Comparison of ENCODE assay signal across 9 mouse cellular contexts in genomic region chr1:94081191-94081590, GRCm38 (mm10). TPM values are rescaled to one million over a fixed set of nuclear protein-coding genes. Genes with fewer than 3 reads are reported as not detected.
A peak's percentile ranks its signal among the peaks of the same experiment; 100 is the strongest.
DNase-seq lines count a peak whose midpoint lies in the region; ATAC-seq and TF ChIP-seq lines count a peak whose summit lies in the region.
"Had no signal": no experiment of that assay in that cellular context is flagged by ENCODE, and none has a peak within 500 bp of the region (broad histone marks: within the 10 kb centered on the region; RNA-seq: fewer than 3 reads in every experiment).

No protein-coding gene starts in this region.

- intact Hi-C loops in left cerebral cortex, adult 2 months (cut with DNase I): loop anchor here (5.0 kb wide), 1 partner anchor 169 kb away; no protein-coding TSS in a partner anchor

- no peaks in the 10 kb centered on the region for H3K36me3 ChIP-seq in hindbrain, embryonic 10.5 days
- no peaks in the 10 kb centered on the region for H3K36me3 ChIP-seq in hindbrain, embryonic 11.5 days (ENCODE audit: control insufficient read depth, insufficient read depth, low read length)
- no peaks in the 10 kb centered on the region for H3K36me3 ChIP-seq in neural tube, embryonic 11.5 days (ENCODE audit: control insufficient read depth, insufficient read depth, low read length)
- H3K36me3 ChIP-seq in hindbrain, embryonic 13.5 days: no peaks in the 10 kb centered on the region
- no peaks in the 10 kb centered on the region for H3K36me3 ChIP-seq in stomach, embryonic 16.5 days (ENCODE audit: control insufficient read depth, insufficient read depth, low read length)

- WGBS in hindbrain, embryonic 10.5 days: 53% methylated on average over 11 of the region's 11 CpGs
- WGBS in hindbrain, embryonic 11.5 days: 57% methylated on average over 11 of the region's 11 CpGs
- 57% methylated on average over 11 of the region's 11 CpGs for WGBS in neural tube, embryonic 11.5 days
- WGBS in hindbrain, embryonic 13.5 days: 63% methylated on average over 11 of the region's 11 CpGs
- 61% methylated on average over 11 of the region's 11 CpGs for WGBS in stomach, embryonic 16.5 days

- no peak for TF ChIP-seq CTCF in left cerebral cortex, adult 2 months (IDR thresholded peaks at IDR 0.05)

- DNase-seq in hindbrain, embryonic 10.5 days (ENCODE audit: low spot score): no peak
- no peak for DNase-seq in hindbrain, embryonic 11.5 days (ENCODE audit: low spot score)
- DNase-seq in neural tube, embryonic 11.5 days (ENCODE audit: low spot score): no peak
- no peak for DNase-seq in neural tube, embryonic 10.5 days (ENCODE audit: extremely low spot score, low spot score)
- DNase-seq in cerebellum, adult 8-10 months: no peak
- DNase-seq in left cerebral cortex, adult 2 months (ENCODE audit: extremely low spot score in 1 of 2, low spot score in 2 of 2): no peak
- DNase-seq: thymus, postnatal 14 days had no signal

- H3K27me3 ChIP-seq in hindbrain, embryonic 10.5 days (ENCODE audit: insufficient read depth, poor library complexity, severe bottlenecking): peaks cover 10% of the 10 kb centered on the region; the same call in 1 of the 2 replicates
- no peaks in the 10 kb centered on the region for H3K27me3 ChIP-seq in hindbrain, embryonic 11.5 days (ENCODE audit: control insufficient read depth, insufficient read depth, low read length)
- H3K27me3 ChIP-seq in neural tube, embryonic 11.5 days (ENCODE audit: control insufficient read depth, insufficient read depth, low read length): no peaks in the 10 kb centered on the region
- peaks cover 14% of the 10 kb centered on the region; the same call in 1 of the 2 replicates for H3K27me3 ChIP-seq in hindbrain, embryonic 13.5 days
- H3K27me3 ChIP-seq in stomach, embryonic 16.5 days (ENCODE audit: control insufficient read depth, insufficient read depth, low read length): 0 out of 2 replicates have a peak, but pooled peaks cover 4% of the 10 kb centered on the region

- H3K9ac ChIP-seq in hindbrain, embryonic 11.5 days (ENCODE audit: low read depth, low read length): no peak overlapping the region
- no peak overlapping the region for H3K9ac ChIP-seq in neural tube, embryonic 11.5 days (ENCODE audit: low read length)
- no peak overlapping the region for H3K9ac ChIP-seq in hindbrain, embryonic 13.5 days
- no peak overlapping the region for H3K9ac ChIP-seq in stomach, embryonic 16.5 days (ENCODE audit: low read length)

- H3K4me3 ChIP-seq in hindbrain, embryonic 10.5 days: 0 out of 2 replicates have a peak overlapping the region, but pooled peaks have one; percentile 13
- H3K4me3 ChIP-seq in hindbrain, embryonic 11.5 days (ENCODE audit: low read depth, low read length): no peak overlapping the region
- no peak overlapping the region for H3K4me3 ChIP-seq in neural tube, embryonic 11.5 days (ENCODE audit: low read depth, low read length)
- H3K4me3 ChIP-seq in hindbrain, embryonic 13.5 days: no peak overlapping the region
- no peak overlapping the region for H3K4me3 ChIP-seq in stomach, embryonic 16.5 days (replicated peaks; ENCODE audit: low read length)
- H3K4me3 ChIP-seq in left cerebral cortex, adult 2 months: no peak overlapping the region

- ATAC-seq in hindbrain, embryonic 11.5 days (ENCODE audit: low FRiP score): no peak
- ATAC-seq in neural tube, embryonic 11.5 days (ENCODE audit: insufficient read depth, low FRiP score, low TSS enrichment): no peak
- no peak for ATAC-seq in hindbrain, embryonic 13.5 days (ENCODE audit: low FRiP score)
- no peak for ATAC-seq in stomach, embryonic 16.5 days (ENCODE audit: insufficient read depth, low FRiP score)

- H3K9me3 ChIP-seq in hindbrain, embryonic 10.5 days: no peaks in the 10 kb centered on the region
- H3K9me3 ChIP-seq in hindbrain, embryonic 11.5 days (ENCODE audit: control insufficient read depth, low read length): no peaks in the 10 kb centered on the region
- H3K9me3 ChIP-seq in neural tube, embryonic 11.5 days (ENCODE audit: control insufficient read depth, low read length): no peaks in the 10 kb centered on the region
- H3K9me3 ChIP-seq in hindbrain, embryonic 13.5 days: no peaks in the 10 kb centered on the region
- H3K9me3 ChIP-seq in stomach, embryonic 16.5 days (replicated peaks; ENCODE audit: control insufficient read depth, low read length): no peaks in the 10 kb centered on the region

- no peak overlapping the region for H3K4me2 ChIP-seq in hindbrain, embryonic 11.5 days (replicated peaks; ENCODE audit: low read depth, low read length)
- H3K4me2 ChIP-seq in neural tube, embryonic 11.5 days (ENCODE audit: low read depth): peak overlapping the region; percentile 9; the same call in 1 of the 2 replicates
- H3K4me2 ChIP-seq in hindbrain, embryonic 13.5 days: 0 out of 2 replicates have a peak overlapping the region, but pooled peaks have one; percentile 17
- 0 out of 2 replicates have a peak overlapping the region, but pooled peaks have one; percentile 3 for H3K4me2 ChIP-seq in stomach, embryonic 16.5 days (ENCODE audit: low read depth, low read length)

- no peak overlapping the region for H3K27ac ChIP-seq in hindbrain, embryonic 10.5 days
- H3K27ac ChIP-seq in hindbrain, embryonic 11.5 days (ENCODE audit: low read depth, low read length): no peak overlapping the region
- H3K27ac ChIP-seq in neural tube, embryonic 11.5 days (ENCODE audit: low read depth, low read length): no peak overlapping the region
- no peak overlapping the region for H3K27ac ChIP-seq in hindbrain, embryonic 13.5 days
- H3K27ac ChIP-seq in stomach, embryonic 16.5 days (ENCODE audit: low read length): no peak overlapping the region
- H3K27ac ChIP-seq in left cerebral cortex, adult 2 months: no peak overlapping the region

- no peaks in the 10 kb centered on the region for H3K4me1 ChIP-seq in hindbrain, embryonic 10.5 days (replicated peaks)
- H3K4me1 ChIP-seq in hindbrain, embryonic 11.5 days (replicated peaks; ENCODE audit: control insufficient read depth, insufficient read depth, low read length): no peaks in the 10 kb centered on the region
- no peaks in the 10 kb centered on the region for H3K4me1 ChIP-seq in neural tube, embryonic 11.5 days (ENCODE audit: control insufficient read depth, insufficient read depth, low read length)
- no peaks in the 10 kb centered on the region for H3K4me1 ChIP-seq in hindbrain, embryonic 13.5 days (replicated peaks)
- H3K4me1 ChIP-seq in stomach, embryonic 16.5 days (ENCODE audit: control insufficient read depth, insufficient read depth, low read length): no peaks in the 10 kb centered on the region

RNA-seq across cellular contexts. Expression of gene Pdcd1, which starts 28.8 kb away (rescaled TPM):
- 0.08 TPM in 1 of 2 replicates, not detected in the other for polyA plus RNA-seq in hindbrain, embryonic 10.5 days (2016; fragmentation: Nextera tagmentation; extraction: Ambion mirVana)
- polyA plus RNA-seq in hindbrain, embryonic 11.5 days (2014; fragmentation: Nextera tagmentation; extraction: Ambion mirVana): 0.13 TPM in 1 of 2 replicates, not detected in the other
- not detected in 2 replicates for polyA plus RNA-seq in neural tube, embryonic 11.5 days (2014; fragmentation: Nextera tagmentation; extraction: Ambion mirVana)
- polyA plus RNA-seq in hindbrain, embryonic 13.5 days (2015; fragmentation: Nextera tagmentation; extraction: Ambion mirVana): not detected in 2 replicates
- polyA plus RNA-seq in stomach, embryonic 16.5 days (2015; fragmentation: Nextera tagmentation; extraction: Ambion mirVana): 0.26 and 0.48 TPM in 2 replicates
- not detected for total RNA-seq in left cerebral cortex, adult 2 months (2021)
